Comparison of ENCODE assay signal across 13 mouse cellular contexts in the genomic region with DNA sequence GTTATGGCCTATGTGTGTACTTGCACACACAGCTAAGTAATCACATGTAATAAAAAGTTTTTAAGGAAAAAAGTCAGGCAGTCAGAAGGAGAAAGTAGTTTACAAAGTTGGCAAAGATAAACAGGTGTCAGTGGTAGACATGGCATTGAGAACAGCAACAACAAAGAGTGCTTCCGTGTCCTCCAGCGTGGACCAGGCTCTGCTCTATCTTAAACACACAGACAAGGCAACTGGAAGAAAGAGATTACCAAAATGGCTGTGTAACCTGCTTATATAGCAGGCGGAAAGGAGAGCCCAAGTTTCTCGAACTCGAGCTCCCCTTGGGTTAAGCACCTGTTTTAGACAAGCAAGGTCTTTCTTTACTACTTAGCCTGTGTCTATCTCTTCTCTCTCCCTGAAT.
"Had no signal": no experiment of that assay in that cellular context is flagged by ENCODE, and none has a peak within 500 bp of the region (broad histone marks: within the 10 kb centered on the region; RNA-seq: fewer than 3 reads in every experiment).

No protein-coding gene starts in this region.

- ATAC-seq: inflammation-experienced regulatory T-cells, adult 6 months; intestine, postnatal 0 days; midbrain, embryonic 13.5 days had no signal

- H3K27me3 ChIP-seq: limb, embryonic 13.5 days; liver, embryonic 15.5 days; lung, embryonic 15.5 days; midbrain, embryonic 13.5 days had no signal

- H3K9me3 ChIP-seq: limb, embryonic 13.5 days; liver, embryonic 15.5 days; lung, embryonic 15.5 days; midbrain, embryonic 13.5 days had no signal

- H3K4me2 ChIP-seq: limb, embryonic 13.5 days; liver, embryonic 15.5 days; lung, embryonic 15.5 days; midbrain, embryonic 13.5 days had no signal

- H3K4me3 ChIP-seq: limb, embryonic 13.5 days; liver, embryonic 15.5 days; lung, embryonic 15.5 days; midbrain, embryonic 13.5 days had no signal

- H3K9ac ChIP-seq: limb, embryonic 13.5 days; liver, embryonic 15.5 days; lung, embryonic 15.5 days; midbrain, embryonic 13.5 days had no signal

- H3K27ac ChIP-seq: limb, embryonic 13.5 days; liver, embryonic 15.5 days; lung, embryonic 15.5 days; macrophage; midbrain, embryonic 13.5 days had no signal

- H3K4me1 ChIP-seq: lung, embryonic 15.5 days; midbrain, embryonic 13.5 days had no signal

- H3K36me3 ChIP-seq: limb, embryonic 13.5 days; liver, embryonic 15.5 days; lung, embryonic 15.5 days; midbrain, embryonic 13.5 days had no signal

- DNase-seq: kidney, adult 8-10 months; kidney, postnatal 25 days; lung, postnatal 14 days; right cerebral cortex, postnatal 25 days; thymus, adult 2 months; thymus, postnatal 25 days had no signal
